Mouse (Mus musculus): ENCODE measurements around the gene Gsg1l. TPM values are rescaled to one million over a fixed set of nuclear protein-coding genes. Genes with fewer than 3 reads are reported as not detected.
A peak's percentile ranks its signal among the peaks of the same experiment; 100 is the strongest.

Gene Gsg1l
- polyA plus RNA-seq, 1 experiment from 2014 or later = 0.70 TPM

GRCm38 (mm10) chr7:125893621-125894020 is 188.6 kb downstream of the Gsg1l start:
- DNase-seq (ENCODE audit: low spot score) (no peak), ATAC-seq (replicated peaks; ENCODE audit: insufficient number of reproducible peaks, low FRiP score, low TSS enrichment, low read depth) (no peak)
- Histone ChIP-seq H3K9ac (replicated peaks; ENCODE audit: low read length) (no peak overlapping the region), H3K27ac (replicated peaks; ENCODE audit: low read depth, low read length) (no peak overlapping the region), H3K4me1 (ENCODE audit: control insufficient read depth, insufficient read depth, low read length) (no peaks in the 10 kb centered on the region), H3K4me2 (ENCODE audit: low read depth, low read length) (no peak overlapping the region), H3K36me3 (replicated peaks; ENCODE audit: control insufficient read depth, insufficient read depth, low read depth, low read length) (no peaks in the 10 kb centered on the region), H3K27me3 (ENCODE audit: control insufficient read depth, insufficient read depth, low read length) (no peaks in the 10 kb centered on the region; the same call in 1 of the 2 replicates), H3K4me3 (ENCODE audit: low read depth, low read length) (no peak overlapping the region), H3K9me3 (replicated peaks; ENCODE audit: control insufficient read depth, low read length) (no peaks in the 10 kb centered on the region)
- 89% methylated on average over 5 of the region's 5 CpGs for WGBS

- Histone ChIP-seq H3K4me3 (ENCODE audit: low read depth, low read length) (no peak overlapping the region), H3K9me3 (replicated peaks; ENCODE audit: control insufficient read depth, low read length) (no peaks in the 10 kb centered on the region), H3K27ac (replicated peaks; ENCODE audit: low read depth, low read length) (no peak overlapping the region), H3K36me3 (replicated peaks; ENCODE audit: control insufficient read depth, insufficient read depth, low read depth, low read length) (no peaks in the 10 kb centered on the region), H3K27me3 (ENCODE audit: control insufficient read depth, insufficient read depth, low read length) (no peaks in the 10 kb centered on the region; the same call in 1 of the 2 replicates), H3K4me1 (ENCODE audit: control insufficient read depth, insufficient read depth, low read length) (no peaks in the 10 kb centered on the region), H3K9ac (replicated peaks; ENCODE audit: low read length) (no peak overlapping the region), H3K4me2 (ENCODE audit: low read depth, low read length) (no peak overlapping the region)
- ATAC-seq (replicated peaks; ENCODE audit: insufficient number of reproducible peaks, low FRiP score, low TSS enrichment, low read depth) = no peak
- DNase-seq (ENCODE audit: low spot score) = no peak
- WGBS = 73% methylated on average over 12 of the region's 12 CpGs
Observed at GRCm38 (mm10) chr7:125888373-125888772, 193.8 kb downstream of the Gsg1l start.

DNA sequence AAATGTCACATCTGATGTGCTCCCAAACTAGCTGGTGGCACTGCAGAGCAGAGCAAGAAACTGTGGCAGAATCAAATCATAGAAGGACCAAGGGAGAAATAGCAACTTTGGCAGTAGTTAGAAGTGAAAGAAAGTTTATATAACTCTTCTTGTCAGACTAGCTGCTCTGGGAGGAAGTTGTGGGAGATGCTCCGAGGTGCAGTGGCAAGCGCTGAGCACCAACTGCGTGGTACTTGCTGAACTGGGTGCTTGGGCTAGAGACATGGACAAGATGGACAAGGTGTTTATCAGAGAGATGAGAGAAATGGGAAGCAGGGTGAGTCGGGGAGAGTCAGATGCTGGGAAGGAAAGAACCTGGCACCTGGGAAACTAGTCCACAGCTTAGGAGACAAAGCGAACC is 194.4 kb downstream of the Gsg1l start:
- no peak overlapping the region for H3K4me2 ChIP-seq (ENCODE audit: low read depth, low read length)
- no peaks in the 10 kb centered on the region for H3K9me3 ChIP-seq (replicated peaks; ENCODE audit: control insufficient read depth, low read length)
- H3K9ac ChIP-seq (replicated peaks; ENCODE audit: low read length) = no peak overlapping the region
- H3K27ac ChIP-seq (replicated peaks; ENCODE audit: low read depth, low read length) = no peak overlapping the region
- H3K4me1 ChIP-seq (ENCODE audit: control insufficient read depth, insufficient read depth, low read length) = no peaks in the 10 kb centered on the region
- no peak overlapping the region for H3K4me3 ChIP-seq (ENCODE audit: low read depth, low read length)
- no peaks in the 10 kb centered on the region for H3K36me3 ChIP-seq (replicated peaks; ENCODE audit: control insufficient read depth, insufficient read depth, low read depth, low read length)
- no peaks in the 10 kb centered on the region; the same call in 1 of the 2 replicates for H3K27me3 ChIP-seq (ENCODE audit: control insufficient read depth, insufficient read depth, low read length)
- 88% methylated on average over 5 of the region's 5 CpGs for WGBS
- ATAC-seq (replicated peaks; ENCODE audit: insufficient number of reproducible peaks, low FRiP score, low TSS enrichment, low read depth) (no peak), DNase-seq (ENCODE audit: low spot score) (no peak)

- Histone ChIP-seq H3K4me1 (ENCODE audit: control insufficient read depth, insufficient read depth, low read length) (no peaks in the 10 kb centered on the region), H3K9ac (replicated peaks; ENCODE audit: low read length) (no peak overlapping the region), H3K27ac (replicated peaks; ENCODE audit: low read depth, low read length) (no peak overlapping the region), H3K4me2 (ENCODE audit: low read depth, low read length) (no peak overlapping the region), H3K27me3 (ENCODE audit: control insufficient read depth, insufficient read depth, low read length) (no peaks in the 10 kb centered on the region; the same call in 1 of the 2 replicates), H3K9me3 (replicated peaks; ENCODE audit: control insufficient read depth, low read length) (no peaks in the 10 kb centered on the region), H3K4me3 (ENCODE audit: low read depth, low read length) (no peak overlapping the region), H3K36me3 (replicated peaks; ENCODE audit: control insufficient read depth, insufficient read depth, low read depth, low read length) (no peaks in the 10 kb centered on the region)
- 24% methylated on average over 4 of the region's 4 CpGs for WGBS
- DNase-seq (ENCODE audit: low spot score) (peak; percentile 56), ATAC-seq (replicated peaks; ENCODE audit: insufficient number of reproducible peaks, low FRiP score, low TSS enrichment, low read depth) (no peak)
Observed at GRCm38 (mm10) chr7:125887124-125887523, 195.1 kb downstream of the Gsg1l start.

- Histone ChIP-seq H3K9ac (replicated peaks; ENCODE audit: low read length) (no peak overlapping the region), H3K27me3 (ENCODE audit: control insufficient read depth, insufficient read depth, low read length) (no peaks in the 10 kb centered on the region), H3K9me3 (replicated peaks; ENCODE audit: control insufficient read depth, low read length) (no peaks in the 10 kb centered on the region), H3K4me1 (ENCODE audit: control insufficient read depth, insufficient read depth, low read length) (no peaks in the 10 kb centered on the region), H3K27ac (replicated peaks; ENCODE audit: low read depth, low read length) (no peak overlapping the region), H3K4me2 (ENCODE audit: low read depth, low read length) (no peak overlapping the region), H3K36me3 (replicated peaks; ENCODE audit: control insufficient read depth, insufficient read depth, low read depth, low read length) (no peaks in the 10 kb centered on the region), H3K4me3 (ENCODE audit: low read depth, low read length) (no peak overlapping the region)
- ATAC-seq (replicated peaks; ENCODE audit: insufficient number of reproducible peaks, low FRiP score, low TSS enrichment, low read depth) (no peak), DNase-seq (ENCODE audit: low spot score) (no peak)
- 87% methylated on average over 4 of the region's 4 CpGs for WGBS
Observed at GRCm38 (mm10) chr7:125886116-125886680, 196.0 kb downstream of the Gsg1l start.

GRCm38 (mm10) chr7:125883232-125883631 is 199.0 kb downstream of the Gsg1l start:
- Histone ChIP-seq H3K27ac (replicated peaks; ENCODE audit: low read depth, low read length) (no peak overlapping the region), H3K4me3 (ENCODE audit: low read depth, low read length) (no peak overlapping the region), H3K9me3 (replicated peaks; ENCODE audit: control insufficient read depth, low read length) (no peaks in the 10 kb centered on the region), H3K27me3 (ENCODE audit: control insufficient read depth, insufficient read depth, low read length) (no peaks in the 10 kb centered on the region), H3K36me3 (replicated peaks; ENCODE audit: control insufficient read depth, insufficient read depth, low read depth, low read length) (no peaks in the 10 kb centered on the region), H3K9ac (replicated peaks; ENCODE audit: low read length) (no peak overlapping the region), H3K4me1 (ENCODE audit: control insufficient read depth, insufficient read depth, low read length) (no peaks in the 10 kb centered on the region), H3K4me2 (ENCODE audit: low read depth, low read length) (no peak overlapping the region)
- no peak for DNase-seq (ENCODE audit: low spot score)
- ATAC-seq (replicated peaks; ENCODE audit: insufficient number of reproducible peaks, low FRiP score, low TSS enrichment, low read depth) = no peak
- WGBS = 34% methylated on average over 2 of the region's 2 CpGs

DNA sequence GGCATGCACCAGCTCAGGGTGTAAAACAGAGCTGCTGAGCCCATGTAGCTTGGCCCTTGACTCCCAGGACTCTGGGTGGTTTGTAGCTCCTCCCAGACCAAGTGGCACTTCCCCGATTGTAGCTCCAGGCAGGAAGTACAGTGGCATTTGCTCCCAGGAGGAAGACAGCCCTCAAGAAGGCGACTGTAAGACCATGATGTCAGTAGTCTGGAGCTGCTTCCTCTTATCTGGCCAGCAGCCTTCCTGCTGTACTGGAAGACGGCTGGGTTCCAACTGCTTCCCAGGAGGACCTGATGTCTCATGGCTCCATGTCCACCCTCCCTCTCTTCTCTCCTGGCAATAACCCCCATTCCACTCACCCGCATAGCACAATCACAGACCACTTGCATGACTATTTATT is 204.2 kb downstream of the Gsg1l start:
- Histone ChIP-seq H3K4me2 (ENCODE audit: low read depth, low read length) (no peak overlapping the region), H3K36me3 (replicated peaks; ENCODE audit: control insufficient read depth, insufficient read depth, low read depth, low read length) (no peaks in the 10 kb centered on the region), H3K9me3 (replicated peaks; ENCODE audit: control insufficient read depth, low read length) (no peaks in the 10 kb centered on the region), H3K27ac (replicated peaks; ENCODE audit: low read depth, low read length) (no peak overlapping the region), H3K9ac (replicated peaks; ENCODE audit: low read length) (no peak overlapping the region), H3K4me1 (ENCODE audit: control insufficient read depth, insufficient read depth, low read length) (no peaks in the 10 kb centered on the region; the same call in 1 of the 2 replicates), H3K4me3 (ENCODE audit: low read depth, low read length) (no peak overlapping the region), H3K27me3 (ENCODE audit: control insufficient read depth, insufficient read depth, low read length) (no peaks in the 10 kb centered on the region)
- 61% methylated on average over 4 of the region's 4 CpGs for WGBS
- DNase-seq (ENCODE audit: low spot score) (no peak), ATAC-seq (replicated peaks; ENCODE audit: insufficient number of reproducible peaks, low FRiP score, low TSS enrichment, low read depth) (no peak)

DNA sequence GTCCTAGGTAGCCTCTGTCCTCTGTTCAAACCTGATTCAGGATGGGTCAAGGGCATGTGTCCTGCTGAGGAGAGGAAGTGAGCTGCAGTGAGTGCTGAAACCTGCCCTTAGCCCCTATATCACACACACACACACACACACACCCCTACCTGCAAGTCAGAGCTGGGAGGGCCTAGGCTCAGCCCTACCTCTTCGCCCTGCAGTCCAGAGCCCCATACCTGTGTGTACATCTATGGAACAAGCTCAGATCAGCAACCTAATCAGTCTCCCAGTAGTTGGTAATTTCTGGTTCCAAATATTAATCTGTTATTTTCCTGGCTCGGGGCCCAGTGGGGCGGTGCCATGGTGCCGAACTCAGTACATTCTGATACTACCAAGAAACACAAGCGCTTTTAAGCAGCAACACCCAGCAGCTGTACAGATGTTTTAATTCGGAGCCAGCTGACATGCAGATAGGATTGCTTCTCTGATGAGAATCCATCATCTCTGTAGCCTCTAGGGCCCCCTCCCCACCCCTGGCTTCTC is 208.2 kb downstream of the Gsg1l start:
- no peak overlapping the region for H3K4me2 ChIP-seq (ENCODE audit: low read depth, low read length)
- H3K9me3 ChIP-seq (replicated peaks; ENCODE audit: control insufficient read depth, low read length) = no peaks in the 10 kb centered on the region
- H3K4me3 ChIP-seq (ENCODE audit: low read depth, low read length) = no peak overlapping the region
- 88% methylated on average over 6 of the region's 6 CpGs for WGBS
- no peaks in the 10 kb centered on the region; the same call in 1 of the 2 replicates for H3K4me1 ChIP-seq (ENCODE audit: control insufficient read depth, insufficient read depth, low read length)
- no peaks in the 10 kb centered on the region for H3K36me3 ChIP-seq (replicated peaks; ENCODE audit: control insufficient read depth, insufficient read depth, low read depth, low read length)
- DNase-seq (ENCODE audit: low spot score) (no peak), ATAC-seq (replicated peaks; ENCODE audit: insufficient number of reproducible peaks, low FRiP score, low TSS enrichment, low read depth) (no peak)
- no peak overlapping the region for H3K27ac ChIP-seq (replicated peaks; ENCODE audit: low read depth, low read length)
- no peaks in the 10 kb centered on the region for H3K27me3 ChIP-seq (ENCODE audit: control insufficient read depth, insufficient read depth, low read length)
- H3K9ac ChIP-seq (replicated peaks; ENCODE audit: low read length) = no peak overlapping the region

Measured in embryonic facial prominence, embryonic 11.5 days (tissue).